Mouse (Mus musculus) cerebellum, adult 2 months (tissue): ENCODE data around the gene Hist1h1c.

Experiments used
- CTCF ChIP-seq: fragments of 200-500 bp; IDR thresholded peaks from 2 replicates; pipeline ENCODE4 v1.5.1; 2011; ENCODE audit warnings: low read depth, mild to moderate bottlenecking, control low read depth, low read length, moderate library complexity, borderline replicate concordance; ENCODE audit not compliant: insufficient read depth
- POLR2A ChIP-seq: fragments of 200-500 bp; IDR thresholded peaks from 2 replicates; pipeline ENCODE4 v1.6.1; 2011; ENCODE audit warnings: low read length, control low read depth, borderline replicate concordance; ENCODE audit not compliant: insufficient read depth

DNA sequence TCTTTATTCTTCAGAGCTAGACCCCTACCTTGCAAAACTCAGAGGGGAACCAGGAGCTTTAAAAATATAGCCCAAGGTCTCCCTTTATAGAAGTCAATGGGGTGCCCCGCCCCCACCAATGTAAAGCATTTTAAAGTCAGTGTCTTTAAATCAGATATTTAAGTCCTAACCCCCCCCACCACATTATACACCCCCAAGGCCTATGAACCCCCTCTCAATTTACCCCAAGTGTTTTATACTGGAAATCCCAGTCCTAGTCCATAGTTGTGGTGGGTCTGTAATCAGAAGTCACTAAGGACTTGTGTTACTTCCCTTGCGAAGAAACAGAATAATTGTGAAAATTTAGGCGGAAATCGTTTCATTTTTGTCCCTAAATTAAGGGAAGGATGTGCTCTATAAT lies 567 bp upstream of the Hist1h1c start:
- TF ChIP-seq POLR2A (no peak), CTCF (no peak)
